Mouse (Mus musculus): ENCODE measurements around the gene Fam118b. TPM values are rescaled to one million over a fixed set of nuclear protein-coding genes. Genes with fewer than 3 reads are reported as not detected.

The Fam118b gene
- polyA plus RNA-seq, 1 experiment from 2014 or later: 63.8 TPM

DNA sequence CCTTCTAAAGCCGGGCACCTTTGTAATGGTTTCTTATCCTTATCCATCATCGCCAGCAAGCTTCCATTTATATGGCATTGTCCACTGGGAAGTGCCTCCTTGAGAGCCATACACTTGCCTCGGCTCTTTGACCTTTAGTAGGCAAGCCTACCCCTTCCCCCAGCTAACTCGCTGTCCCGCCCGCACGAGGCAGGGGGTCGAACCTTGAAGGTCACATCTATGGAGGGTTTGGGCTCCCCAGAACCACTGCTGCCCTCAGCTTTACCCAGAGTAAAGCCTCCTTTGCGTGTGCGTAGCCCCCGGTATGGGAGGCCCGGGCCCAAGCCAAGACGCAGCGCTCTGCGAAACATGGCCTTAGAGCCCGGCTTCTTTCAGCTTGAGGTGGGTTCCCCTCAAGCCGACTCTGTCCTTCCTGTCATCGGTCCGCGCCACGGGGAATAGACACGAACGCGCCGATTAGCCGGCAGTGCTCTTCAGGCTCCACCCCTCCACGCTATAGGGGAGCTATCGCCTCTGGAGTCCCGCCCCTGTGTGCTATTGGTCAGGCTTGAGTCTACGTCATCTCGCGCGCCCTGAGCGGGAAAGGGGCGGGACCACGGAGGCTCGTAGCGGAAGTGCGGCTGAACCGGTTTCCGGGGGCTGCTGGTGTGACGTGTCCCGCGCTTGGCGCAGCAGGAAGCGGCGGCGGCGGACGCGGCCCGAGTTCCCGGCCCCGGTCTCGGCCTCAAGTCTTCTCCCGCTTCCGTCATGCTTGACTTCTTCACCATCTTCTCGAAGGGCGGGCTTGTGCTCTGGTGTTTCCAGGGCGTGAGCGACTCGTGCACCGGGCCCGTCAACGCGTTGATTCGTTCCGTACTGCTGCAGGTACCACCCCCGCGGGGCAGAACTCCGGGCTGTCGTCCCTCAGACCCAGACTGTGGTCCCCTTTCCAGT lies 56.8 kb downstream of the Fam118b start, which contains the start of gene Foxred1:
Foxred1 (minus strand) TSS at position 514 of the 933 bp plus-strand sequence.
- Histone ChIP-seq H3K9me3 (no peaks in the 10 kb centered on the region), H3K27ac (replicated peaks) (peak within 1 kb of the TSS; percentile 95), H3K4me3 (peak within 1 kb of the TSS; percentile 79), H3K4me2 (peak within 1 kb of the TSS; percentile 84), H3K36me3 (peaks cover 64% of the 10 kb centered on the region), H3K4me1 (replicated peaks) (peaks cover 24% of the 10 kb centered on the region), H3K27me3 (no peaks in the 10 kb centered on the region), H3K9ac (peak within 1 kb of the TSS; percentile 89)
- WGBS: under 1% methylated on average over 72 of the region's 72 CpGs
- peak; percentile 100 for ATAC-seq (ENCODE audit: low read depth)

DNA sequence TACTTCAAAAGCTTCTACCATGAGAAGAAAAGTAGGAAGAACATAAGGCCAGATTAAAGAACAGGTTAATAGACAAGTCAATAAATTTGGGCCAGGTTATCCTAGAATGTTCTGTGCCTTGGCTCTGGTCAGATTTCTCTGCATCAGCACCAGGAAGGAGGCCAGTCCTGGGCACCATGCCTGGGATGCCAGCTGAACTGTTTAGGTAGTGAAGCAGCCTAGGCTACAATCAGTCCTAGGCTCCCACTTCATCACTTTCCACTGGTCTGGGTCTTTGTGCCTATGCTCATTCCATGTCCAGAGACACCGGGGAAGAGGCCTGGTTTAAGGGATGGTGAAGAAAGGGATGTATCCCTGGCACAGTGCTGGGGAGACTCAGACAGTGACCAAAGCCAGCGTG lies 63.2 kb downstream of the Fam118b start:
- Histone ChIP-seq H3K9me3 (no peaks in the 10 kb centered on the region), H3K4me2 (no peak overlapping the region), H3K4me1 (replicated peaks) (peaks cover 13% of the 10 kb centered on the region), H3K9ac (no peak overlapping the region), H3K4me3 (no peak overlapping the region), H3K27me3 (no peaks in the 10 kb centered on the region), H3K27ac (replicated peaks) (no peak overlapping the region), H3K36me3 (peaks cover 55% of the 10 kb centered on the region)
- no peak for ATAC-seq (ENCODE audit: low read depth)
- WGBS: 97% methylated on average over 2 of the region's 2 CpGs

DNA sequence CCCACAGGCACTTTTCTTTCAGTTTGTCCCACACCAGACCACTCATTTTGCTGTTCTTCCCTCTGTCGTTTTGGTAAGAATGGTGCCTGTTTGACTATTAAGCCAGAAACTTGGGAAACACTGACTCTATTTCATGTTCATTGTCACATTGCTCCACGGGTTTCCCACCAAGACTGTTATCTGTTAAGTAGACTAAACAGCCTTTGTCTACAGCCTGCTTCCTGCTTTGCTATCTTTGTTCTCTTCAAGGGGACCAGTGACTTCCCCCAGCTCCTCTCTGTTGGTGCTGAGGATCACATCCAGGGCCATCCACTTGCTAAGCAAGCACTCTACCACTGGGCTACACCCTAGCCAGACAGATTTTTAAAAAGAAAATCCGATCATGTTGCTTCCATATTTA lies 64.1 kb downstream of the Fam118b start:
- no peak overlapping the region for H3K9ac ChIP-seq
- WGBS: 66% methylated on average over 3 of the region's 3 CpGs

DNA sequence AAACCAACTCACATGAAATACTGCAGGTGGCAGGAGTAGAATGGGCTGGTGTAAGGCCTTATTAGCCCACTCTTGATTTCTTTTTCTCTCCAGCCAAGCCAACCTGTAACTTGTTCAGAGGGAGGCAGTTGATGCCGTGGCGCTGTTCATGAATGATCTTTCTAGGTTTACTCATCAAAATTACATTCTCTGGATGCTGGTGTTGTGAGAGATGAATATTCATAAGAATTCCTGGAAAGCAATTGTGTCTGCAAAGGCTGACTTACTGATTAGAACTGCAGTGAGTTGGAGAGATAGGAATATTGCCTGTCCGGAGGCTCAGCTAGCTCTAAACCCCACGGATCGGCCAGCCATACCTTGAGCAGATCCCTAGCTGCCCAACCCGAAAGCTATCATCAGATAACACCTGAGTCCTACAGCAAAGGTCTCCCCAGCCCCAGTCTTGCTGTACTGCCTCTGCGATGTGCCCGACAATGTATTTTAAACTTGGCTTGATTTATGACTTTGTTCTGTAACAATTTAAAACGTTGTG lies 67.0 kb downstream of the Fam118b start:
- H3K9me3 ChIP-seq: no peaks in the 10 kb centered on the region
- peaks cover 20% of the 10 kb centered on the region for H3K36me3 ChIP-seq
- H3K9ac ChIP-seq: peak overlapping the region; percentile 78; the same call in 1 of the 2 replicates
- H3K27ac ChIP-seq (replicated peaks): no peak overlapping the region; the same call in 1 of the 2 replicates
- no peaks in the 10 kb centered on the region for H3K27me3 ChIP-seq
- ATAC-seq (ENCODE audit: low read depth): no peak
- WGBS: 52% methylated on average over 9 of the region's 9 CpGs
- peak overlapping the region; percentile 72 for H3K4me2 ChIP-seq
- H3K4me3 ChIP-seq: peak overlapping the region; percentile 59
- peaks cover 17% of the 10 kb centered on the region for H3K4me1 ChIP-seq (replicated peaks)

More for the DNA sequence above, 64.1 kb downstream of the Fam118b start:
- no peak overlapping the region for H3K27ac ChIP-seq (replicated peaks)
- no peaks in the 10 kb centered on the region for H3K9me3 ChIP-seq
- ATAC-seq (ENCODE audit: low read depth): no peak
- H3K4me3 ChIP-seq: no peak overlapping the region
- H3K4me2 ChIP-seq: no peak overlapping the region
- peaks cover 49% of the 10 kb centered on the region for H3K36me3 ChIP-seq
- H3K27me3 ChIP-seq: no peaks in the 10 kb centered on the region
- peaks cover 17% of the 10 kb centered on the region for H3K4me1 ChIP-seq (replicated peaks)

DNA sequence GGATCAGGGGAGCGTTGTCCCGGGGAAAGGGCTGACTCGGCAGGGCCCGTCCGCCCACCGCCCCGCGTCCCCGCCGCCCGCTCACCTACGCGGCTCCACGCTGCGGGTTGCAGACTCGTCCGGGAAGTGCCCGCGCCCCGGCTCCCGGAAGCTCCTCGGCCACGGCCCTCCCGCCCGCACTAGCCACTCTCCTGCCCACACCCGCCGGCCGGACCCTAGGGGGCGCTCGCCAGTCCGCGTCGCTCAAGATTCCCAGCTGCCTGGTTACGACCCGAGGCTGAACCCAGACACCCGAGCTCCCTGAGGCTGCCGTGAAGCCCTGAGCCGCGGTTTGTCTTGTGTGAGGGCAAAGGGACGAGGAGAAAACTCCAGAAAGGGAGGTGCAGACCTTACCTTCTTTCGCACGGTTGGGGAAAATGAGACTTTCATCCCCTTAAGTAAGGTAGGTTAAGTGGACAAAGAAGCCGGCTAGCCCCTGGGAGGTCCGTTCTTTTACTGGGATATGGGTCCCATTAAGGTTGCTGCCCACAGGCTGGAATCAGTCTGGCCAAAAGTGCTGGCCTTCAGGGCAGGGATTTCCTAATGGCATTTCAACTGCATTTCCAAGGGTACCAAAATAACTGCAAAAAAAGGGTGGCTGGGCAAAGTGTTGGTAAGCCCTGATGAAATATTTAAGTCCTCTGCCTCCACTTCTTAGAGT lies 67.7 kb downstream of the Fam118b start, which contains the start of the genes Srpr and Tirap:
Srpr (plus strand) TSS at position 404 of the 700 bp plus-strand sequence.
Tirap (minus strand) TSS at position 520 of the 700 bp plus-strand sequence.
- Histone ChIP-seq H3K4me3 (peak within 1 kb of the TSS; percentile 59), H3K27me3 (no peaks in the 10 kb centered on the region), H3K27ac (replicated peaks) (no peak within 1 kb of the TSS; the same call in 1 of the 2 replicates), H3K4me1 (replicated peaks) (peaks cover 17% of the 10 kb centered on the region), H3K4me2 (peak within 1 kb of the TSS; percentile 72), H3K9ac (peak within 1 kb of the TSS; percentile 78), H3K9me3 (no peaks in the 10 kb centered on the region), H3K36me3 (peaks cover 13% of the 10 kb centered on the region)
- under 1% methylated on average over 43 of the region's 44 CpGs for WGBS
- peak; percentile 92 for ATAC-seq (ENCODE audit: low read depth)

DNA sequence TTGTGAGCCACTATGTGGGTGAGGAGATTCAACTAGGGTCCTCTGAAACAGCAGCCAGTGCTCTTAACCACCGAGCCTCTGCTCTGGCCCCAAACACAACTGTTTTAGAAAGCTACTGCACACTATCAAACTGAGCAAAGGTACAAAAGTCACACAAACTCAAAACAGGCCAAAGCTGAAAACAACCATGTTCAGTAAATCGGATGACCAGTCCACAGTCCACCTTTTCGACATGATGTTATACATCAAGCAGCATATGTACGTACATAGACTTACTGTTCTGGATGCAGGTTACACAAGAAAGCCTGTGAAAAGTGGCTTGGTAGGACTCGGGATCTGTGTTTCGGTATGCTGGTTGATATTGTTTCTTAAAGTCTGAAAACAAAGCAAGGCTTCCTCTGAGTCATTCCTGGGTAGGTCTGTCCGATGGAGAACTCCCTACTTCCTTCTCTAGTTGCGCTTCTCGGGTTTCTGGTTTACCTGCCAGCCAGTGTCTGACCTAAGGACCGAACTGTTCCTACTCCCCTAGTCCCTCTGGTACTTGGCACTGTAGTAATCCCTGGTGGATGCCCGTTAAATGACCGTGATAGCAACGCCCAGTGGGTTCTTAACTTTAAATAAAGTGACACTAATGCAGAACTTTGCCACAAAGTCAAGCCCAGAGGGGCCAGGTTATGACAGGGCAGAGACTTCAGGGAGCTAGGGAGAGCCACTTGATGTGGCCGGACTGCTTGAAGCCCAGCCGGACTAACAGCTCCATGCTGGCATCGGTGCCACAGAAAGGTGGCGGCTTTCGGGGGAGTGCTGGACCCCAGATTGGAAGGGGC lies 68.4 kb downstream of the Fam118b start:
- peaks cover 5% of the 10 kb centered on the region; the same call in 1 of the 2 replicates for H3K36me3 ChIP-seq
- 26% methylated on average over 18 of the region's 18 CpGs for WGBS
- H3K9ac ChIP-seq: peak overlapping the region; percentile 78
- H3K4me1 ChIP-seq (replicated peaks): peaks cover 17% of the 10 kb centered on the region
- H3K27ac ChIP-seq (replicated peaks): no peak overlapping the region
- H3K27me3 ChIP-seq: no peaks in the 10 kb centered on the region
- peak overlapping the region; percentile 59 for H3K4me3 ChIP-seq
- peak; percentile 66 for ATAC-seq (ENCODE audit: low read depth)
- no peaks in the 10 kb centered on the region for H3K9me3 ChIP-seq
- H3K4me2 ChIP-seq: peak overlapping the region; percentile 72

DNA sequence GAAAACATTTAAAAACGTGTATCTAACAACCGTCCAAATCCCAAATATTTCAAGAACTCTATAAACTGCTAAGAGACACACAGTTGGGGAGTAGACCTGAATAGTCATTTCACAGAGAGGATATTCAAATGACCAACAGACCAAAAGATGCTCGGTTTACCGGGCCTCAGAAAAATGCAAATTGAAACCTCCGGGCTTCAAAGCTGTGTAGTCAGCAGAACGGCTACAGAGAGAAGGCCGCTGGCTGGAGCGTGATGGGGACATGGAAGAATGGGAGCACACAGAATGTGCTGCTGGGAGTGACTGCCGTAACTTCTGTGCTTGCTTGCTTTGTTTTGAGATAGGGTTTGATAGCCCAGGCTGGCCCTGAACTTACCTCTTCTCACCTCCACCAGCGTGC lies 69.3 kb downstream of the Fam118b start:
- no peaks in the 10 kb centered on the region for H3K27me3 ChIP-seq
- no peak overlapping the region for H3K27ac ChIP-seq (replicated peaks)
- WGBS: 73% methylated on average over 10 of the region's 10 CpGs
- H3K4me3 ChIP-seq: no peak overlapping the region
- H3K4me1 ChIP-seq (replicated peaks): peaks cover 17% of the 10 kb centered on the region
- H3K4me2 ChIP-seq: no peak overlapping the region
- no peak for ATAC-seq (ENCODE audit: low read depth)
- H3K36me3 ChIP-seq: no peaks in the 10 kb centered on the region
- no peak overlapping the region for H3K9ac ChIP-seq
- H3K9me3 ChIP-seq: no peaks in the 10 kb centered on the region

DNA sequence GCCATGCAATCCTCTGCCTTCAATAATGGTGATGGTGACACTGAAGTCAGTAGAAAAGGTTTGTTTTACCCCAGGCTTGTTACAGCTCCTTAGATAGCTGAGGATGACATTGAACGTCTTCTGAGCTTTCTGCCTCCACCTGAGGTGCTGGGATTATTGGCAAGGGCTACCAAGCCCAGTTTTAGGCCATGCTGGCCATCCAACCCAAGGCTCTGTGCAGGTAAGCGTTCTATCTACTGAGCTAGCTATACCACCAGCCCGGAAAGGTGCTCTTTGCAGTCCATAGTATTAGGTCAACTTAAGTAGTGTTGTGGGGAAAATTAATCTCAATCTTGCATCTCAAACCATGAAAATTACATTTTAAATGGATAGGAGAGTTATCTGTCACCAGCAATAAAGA lies 70.0 kb downstream of the Fam118b start:
- H3K27ac ChIP-seq (replicated peaks): no peak overlapping the region
- peaks cover 17% of the 10 kb centered on the region for H3K4me1 ChIP-seq (replicated peaks)
- H3K9me3 ChIP-seq: no peaks in the 10 kb centered on the region
- H3K36me3 ChIP-seq: no peaks in the 10 kb centered on the region
- H3K4me2 ChIP-seq: no peak overlapping the region
- no peak overlapping the region for H3K4me3 ChIP-seq
- no peaks in the 10 kb centered on the region for H3K27me3 ChIP-seq
- no peak for ATAC-seq (ENCODE audit: low read depth)
- no peak overlapping the region for H3K9ac ChIP-seq
- WGBS: 90% methylated on average over 3 of the region's 3 CpGs

DNA sequence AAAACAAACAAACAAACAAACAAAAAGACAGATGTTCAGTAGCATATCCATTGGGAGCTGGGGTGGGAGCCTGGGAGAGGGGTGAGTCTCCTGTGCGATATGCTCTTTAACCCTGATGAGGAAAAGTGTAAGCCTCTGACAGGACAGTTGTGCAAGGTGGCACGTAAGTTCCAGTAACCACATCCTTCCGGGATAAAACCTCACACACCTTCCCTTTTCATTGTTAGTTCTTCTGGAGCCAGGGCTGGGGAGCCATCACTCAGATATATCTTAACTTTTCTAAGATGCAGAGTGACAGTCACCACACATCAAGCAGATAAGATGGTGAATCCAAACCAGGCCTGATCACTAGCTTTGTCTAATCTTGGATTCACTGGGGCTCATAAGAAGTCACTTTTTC lies 73.6 kb downstream of the Fam118b start:
- Histone ChIP-seq H3K36me3 (peaks cover 8% of the 10 kb centered on the region; the same call in 1 of the 2 replicates), H3K27me3 (no peaks in the 10 kb centered on the region), H3K9me3 (no peaks in the 10 kb centered on the region), H3K27ac (replicated peaks) (no peak overlapping the region), H3K9ac (no peak overlapping the region), H3K4me1 (replicated peaks) (peaks cover under 1% of the 10 kb centered on the region; the same call in 1 of the 2 replicates), H3K4me2 (no peak overlapping the region), H3K4me3 (no peak overlapping the region)
- ATAC-seq (ENCODE audit: low read depth): no peak
- WGBS: 97% methylated on average over 3 of the region's 3 CpGs

DNA sequence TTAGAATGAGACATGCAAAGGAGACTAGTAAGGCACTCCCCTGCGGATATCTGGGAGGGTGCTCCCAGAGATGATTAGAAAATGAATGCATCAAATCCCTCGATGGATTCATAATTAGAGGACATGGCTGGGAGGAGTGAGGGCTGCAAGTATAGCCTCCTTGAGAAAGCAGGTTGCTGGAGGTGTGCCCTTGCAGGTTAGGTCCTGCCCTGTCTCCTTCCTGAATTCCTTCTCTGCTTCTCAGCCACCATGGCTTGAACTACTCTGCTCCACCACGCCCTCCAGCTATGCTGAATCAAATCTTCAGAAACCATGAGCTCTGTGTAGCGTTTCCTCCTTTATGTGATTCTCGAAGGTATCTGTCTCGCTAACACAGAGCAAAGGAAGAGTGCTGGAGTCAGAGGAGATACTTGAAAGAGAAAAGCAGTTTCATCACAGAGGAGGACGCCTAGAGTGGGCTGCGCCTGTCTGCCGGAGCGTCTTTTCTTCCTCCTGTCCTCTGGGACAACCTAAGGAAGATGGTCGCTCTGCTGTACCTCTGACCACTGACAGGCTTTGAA lies 74.5 kb downstream of the Fam118b start:
- H3K27ac ChIP-seq (replicated peaks): no peak overlapping the region
- no peaks in the 10 kb centered on the region for H3K27me3 ChIP-seq
- no peak overlapping the region for H3K4me2 ChIP-seq
- no peak overlapping the region for H3K9ac ChIP-seq
- ATAC-seq (ENCODE audit: low read depth): no peak
- no peaks in the 10 kb centered on the region for H3K9me3 ChIP-seq
- H3K36me3 ChIP-seq: peaks cover 18% of the 10 kb centered on the region; the same call in 1 of the 2 replicates
- 80% methylated on average over 11 of the region's 11 CpGs for WGBS
- no peaks in the 10 kb centered on the region for H3K4me1 ChIP-seq (replicated peaks)
- no peak overlapping the region for H3K4me3 ChIP-seq

DNA sequence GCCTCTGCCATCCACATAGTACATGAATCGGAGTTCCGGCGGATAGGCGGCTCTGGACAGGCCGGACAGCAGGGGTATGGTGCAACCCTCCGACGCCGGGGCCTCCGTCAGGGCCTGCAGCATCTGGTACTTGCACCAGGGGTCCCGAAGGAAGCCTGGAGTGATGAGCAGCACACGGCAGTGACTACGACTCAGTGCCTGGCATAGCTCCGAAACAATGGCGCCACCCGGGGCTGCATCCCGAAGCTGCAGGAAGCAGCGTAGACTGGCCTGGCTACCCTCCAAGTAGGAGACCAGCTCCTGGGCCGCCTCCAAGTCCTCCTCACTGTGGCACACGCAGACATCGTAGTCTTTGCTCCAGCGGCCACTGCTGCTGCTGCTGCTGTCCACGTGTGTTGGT lies 78.9 kb downstream of the Fam118b start:
- peak; percentile 57 for ATAC-seq (ENCODE audit: low read depth)
- no peak overlapping the region for H3K9ac ChIP-seq
- no peaks in the 10 kb centered on the region for H3K27me3 ChIP-seq
- no peak overlapping the region for H3K4me3 ChIP-seq
- H3K4me2 ChIP-seq: no peak overlapping the region
- H3K27ac ChIP-seq (replicated peaks): no peak overlapping the region
- no peaks in the 10 kb centered on the region for H3K4me1 ChIP-seq (replicated peaks)
- WGBS: 69% methylated on average over 22 of the region's 22 CpGs
- no peaks in the 10 kb centered on the region for H3K9me3 ChIP-seq
- H3K36me3 ChIP-seq: peaks cover 24% of the 10 kb centered on the region; the same call in 1 of the 2 replicates

All from neural tube, embryonic 13.5 days (tissue).